Mouse (Mus musculus) C2C12 (cell line): ENCODE results near the gene Rfxank.

ENCODE experiments used
- CEBPB ChIP-seq: IDR thresholded peaks from one replicate; pipeline ENCODE4 v1.6.1; 2011; ENCODE audit warnings: low read depth, mild to moderate bottlenecking, control low read depth, moderate library complexity
- CTCF ChIP-seq: IDR thresholded peaks from one replicate; pipeline ENCODE4 v1.5.1; 2011; ENCODE audit not compliant: control insufficient read depth, insufficient read depth, insufficient read length
- FOSL1 ChIP-seq: IDR thresholded peaks from one replicate; pipeline ENCODE4 v1.8.0; 2011; ENCODE audit warnings: mild to moderate bottlenecking, low read length; ENCODE audit not compliant: poor library complexity, insufficient read depth, severe bottlenecking
- MAX ChIP-seq: IDR thresholded peaks from one replicate; pipeline ENCODE4 v1.6.1; 2011; ENCODE audit warnings: mild to moderate bottlenecking, control low read depth
- MYOD1 ChIP-seq: IDR thresholded peaks from one replicate; pipeline ENCODE4 v1.6.1; 2011; ENCODE audit warnings: low read depth; ENCODE audit not compliant: control insufficient read depth, insufficient read length
- MYOG ChIP-seq: IDR thresholded peaks from one replicate; pipeline ENCODE4 v1.6.1; 2011; ENCODE audit not compliant: control insufficient read depth, insufficient read length; ENCODE audit errors: extremely low read depth
- USF1 ChIP-seq: IDR thresholded peaks from one replicate; pipeline ENCODE4 v1.6.1; 2011; ENCODE audit warnings: low read depth, mild to moderate bottlenecking, control low read depth, moderate library complexity

DNA sequence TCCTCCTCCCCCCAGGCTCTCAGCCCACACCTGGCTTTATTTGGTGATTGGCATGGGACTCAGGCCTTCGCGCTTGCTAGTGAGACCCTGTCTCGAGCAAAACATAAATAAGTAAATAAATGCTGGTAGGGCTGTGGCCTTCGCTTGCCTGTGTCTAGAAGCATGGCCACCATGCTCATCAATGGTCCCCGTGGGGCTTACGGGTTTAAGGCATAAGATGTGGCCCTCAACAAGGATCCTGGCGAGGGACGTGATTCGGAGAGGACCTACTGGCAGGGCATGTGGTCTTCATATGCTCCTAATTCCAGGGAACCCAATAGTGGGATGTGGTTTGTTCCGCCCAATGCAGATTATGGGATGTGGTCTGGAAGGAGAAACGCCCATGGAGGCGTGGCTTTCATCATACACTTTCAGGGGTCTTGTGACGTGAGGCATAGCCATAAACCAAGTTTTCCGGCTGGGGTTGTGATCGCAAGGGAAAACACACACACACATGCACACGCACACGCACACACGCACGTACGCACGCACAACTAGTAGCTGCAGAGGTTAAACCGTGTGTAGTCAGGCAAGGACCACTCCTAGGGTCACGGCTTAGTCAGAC is 27.7 kb downstream of the Rfxank start:
- TF ChIP-seq CTCF (no peak), MAX (no peak), MYOD1 (no peak), CEBPB (no peak), MYOG (no peak), USF1 (no peak), FOSL1 (no peak)
